Mouse (Mus musculus): Measurements from ENCODE around the gene Krt87. TPM values are rescaled to one million over a fixed set of nuclear protein-coding genes. Genes with fewer than 3 reads are reported as not detected.

The Krt87 gene
- polyA plus RNA-seq, 1 experiment from 2014 or later: 0.32 TPM

GRCm38 (mm10) chr15:101413916-101414635 lies 24.5 kb downstream of the Krt87 start:
- Histone ChIP-seq H3K27ac (no peak overlapping the region), H3K4me3 (no peak overlapping the region), H3K4me1 (no peaks in the 10 kb centered on the region), H3K4me2 (replicated peaks) (no peak overlapping the region), H3K9ac (no peak overlapping the region), H3K36me3 (no peaks in the 10 kb centered on the region), H3K27me3 (replicated peaks) (peaks cover 31% of the 10 kb centered on the region), H3K9me3 (no peaks in the 10 kb centered on the region)
- 56% methylated on average over 7 of the region's 7 CpGs for WGBS
- ATAC-seq (ENCODE audit: low FRiP score, low read depth): no peak

GRCm38 (mm10) chr15:101412188-101412587 lies 26.4 kb downstream of the Krt87 start:
- Histone ChIP-seq H3K9me3 (no peaks in the 10 kb centered on the region), H3K4me2 (replicated peaks) (no peak overlapping the region), H3K27ac (no peak overlapping the region), H3K4me3 (no peak overlapping the region), H3K4me1 (no peaks in the 10 kb centered on the region), H3K9ac (no peak overlapping the region), H3K27me3 (replicated peaks) (peaks cover 31% of the 10 kb centered on the region), H3K36me3 (no peaks in the 10 kb centered on the region)
- ATAC-seq (ENCODE audit: low FRiP score, low read depth): no peak
- 29% methylated on average over 31 of the region's 31 CpGs for WGBS

DNA sequence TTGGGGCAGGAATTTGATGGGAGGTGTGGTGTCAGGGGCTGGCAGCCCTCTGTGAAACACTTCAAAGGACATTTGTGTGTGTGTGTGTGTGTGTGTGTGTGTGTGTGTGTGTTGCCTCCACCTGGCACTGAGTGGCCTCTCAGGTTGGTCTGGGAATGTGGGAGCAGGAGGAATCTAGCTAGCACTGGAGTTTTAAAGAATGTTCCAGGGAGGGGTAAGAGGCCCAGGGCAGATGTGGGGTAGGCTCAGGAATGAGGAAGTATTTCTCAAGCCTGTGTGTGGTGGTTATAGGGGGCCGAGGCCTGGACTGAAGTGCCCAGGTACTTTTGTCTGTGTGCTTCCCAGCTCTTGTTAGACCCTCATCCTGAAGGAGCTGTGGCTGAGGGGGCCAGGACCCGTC lies 27.8 kb downstream of the Krt87 start, which contains the start of gene Krt7:
Krt7 (plus strand) TSS at position 269 of the 400 bp plus-strand sequence.
- 42% methylated on average over 2 of the region's 2 CpGs for WGBS
- no peak within 1 kb of the TSS for H3K27ac ChIP-seq

DNA sequence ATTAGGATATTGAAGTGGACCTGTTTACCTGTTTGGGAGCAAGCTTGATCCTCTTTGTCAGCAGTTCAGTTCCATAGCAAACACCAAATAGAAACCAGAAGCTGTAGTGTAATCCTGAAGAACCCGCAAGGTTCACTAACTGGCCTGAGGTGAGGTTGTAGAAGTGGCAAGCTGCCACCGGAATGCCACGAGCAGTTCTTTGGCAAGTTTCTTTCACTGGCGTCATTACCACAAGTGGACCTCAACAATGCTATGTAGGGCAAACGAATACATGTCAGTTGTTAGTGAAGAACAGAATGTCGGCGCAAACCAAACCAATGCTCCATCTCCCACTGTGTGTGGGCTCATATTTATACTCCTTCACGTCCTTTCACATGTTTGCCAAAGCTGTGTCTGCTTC lies 40.3 kb downstream of the Krt87 start:
- H3K36me3 ChIP-seq: no peaks in the 10 kb centered on the region
- no peak for ATAC-seq (ENCODE audit: low FRiP score, low read depth)
- H3K4me3 ChIP-seq: no peak overlapping the region
- H3K4me1 ChIP-seq: no peaks in the 10 kb centered on the region
- WGBS: 88% methylated on average over 8 of the region's 8 CpGs
- H3K27me3 ChIP-seq (replicated peaks): no peaks in the 10 kb centered on the region
- no peak overlapping the region for H3K27ac ChIP-seq
- H3K4me2 ChIP-seq (replicated peaks): no peak overlapping the region
- no peaks in the 10 kb centered on the region for H3K9me3 ChIP-seq
- H3K9ac ChIP-seq: no peak overlapping the region

More for the DNA sequence above, 27.8 kb downstream of the Krt87 start, which contains the start of gene Krt7:
- Histone ChIP-seq H3K4me1 (no peaks in the 10 kb centered on the region), H3K9ac (no peak within 1 kb of the TSS), H3K9me3 (no peaks in the 10 kb centered on the region), H3K4me3 (no peak within 1 kb of the TSS), H3K27me3 (replicated peaks) (peaks cover 31% of the 10 kb centered on the region), H3K4me2 (replicated peaks) (no peak within 1 kb of the TSS), H3K36me3 (no peaks in the 10 kb centered on the region)
- ATAC-seq (ENCODE audit: low FRiP score, low read depth): no peak

- 91% methylated on average over 2 of the region's 2 CpGs for whole genome bisulfite sequencing
- ATAC-seq (ENCODE audit: low FRiP score, low read depth): no peak
Measured at GRCm38 (mm10) chr15:101397683-101398082, 40.9 kb downstream of the Krt87 start.

GRCm38 (mm10) chr15:101396921-101397320 lies 41.7 kb downstream of the Krt87 start:
- Histone ChIP-seq H3K4me1 (no peaks in the 10 kb centered on the region), H3K27me3 (replicated peaks) (no peaks in the 10 kb centered on the region), H3K9me3 (no peaks in the 10 kb centered on the region), H3K36me3 (no peaks in the 10 kb centered on the region), H3K4me3 (no peak overlapping the region), H3K9ac (no peak overlapping the region), H3K27ac (no peak overlapping the region), H3K4me2 (replicated peaks) (no peak overlapping the region)
- no peak for ATAC-seq (ENCODE audit: low FRiP score, low read depth)
- WGBS: 71% methylated on average over 3 of the region's 3 CpGs

More at GRCm38 (mm10) chr15:101397683-101398082, 40.9 kb downstream of the Krt87 start:
- Histone ChIP-seq H3K9me3 (no peaks in the 10 kb centered on the region), H3K9ac (no peak overlapping the region), H3K4me1 (no peaks in the 10 kb centered on the region), H3K36me3 (no peaks in the 10 kb centered on the region), H3K4me2 (replicated peaks) (no peak overlapping the region), H3K27ac (no peak overlapping the region), H3K4me3 (no peak overlapping the region), H3K27me3 (replicated peaks) (no peaks in the 10 kb centered on the region)

- H3K36me3 ChIP-seq: no peaks in the 10 kb centered on the region
- WGBS: 42% methylated on average over 7 of the region's 7 CpGs
- no peak overlapping the region for H3K4me2 ChIP-seq (replicated peaks)
- no peak for ATAC-seq (ENCODE audit: low FRiP score, low read depth)
- no peaks in the 10 kb centered on the region for H3K27me3 ChIP-seq (replicated peaks)
- H3K9me3 ChIP-seq: no peaks in the 10 kb centered on the region
- no peak overlapping the region for H3K27ac ChIP-seq
- no peak overlapping the region for H3K4me3 ChIP-seq
- no peak overlapping the region for H3K9ac ChIP-seq
- H3K4me1 ChIP-seq: no peaks in the 10 kb centered on the region
Measured at GRCm38 (mm10) chr15:101396466-101396865, 42.1 kb downstream of the Krt87 start.

- Histone ChIP-seq H3K36me3 (no peaks in the 10 kb centered on the region), H3K27me3 (replicated peaks) (no peaks in the 10 kb centered on the region), H3K27ac (no peak overlapping the region), H3K9ac (no peak overlapping the region), H3K4me1 (no peaks in the 10 kb centered on the region), H3K4me2 (replicated peaks) (no peak overlapping the region), H3K9me3 (no peaks in the 10 kb centered on the region), H3K4me3 (no peak overlapping the region)
- no peak for ATAC-seq (ENCODE audit: low FRiP score, low read depth)
- WGBS: 72% methylated on average over 7 of the region's 7 CpGs
Measured at GRCm38 (mm10) chr15:101394908-101395307, 43.7 kb downstream of the Krt87 start.

GRCm38 (mm10) chr15:101392251-101392650 lies 46.4 kb downstream of the Krt87 start:
- Histone ChIP-seq H3K9me3 (no peaks in the 10 kb centered on the region), H3K27ac (no peak overlapping the region), H3K36me3 (no peaks in the 10 kb centered on the region), H3K27me3 (replicated peaks) (no peaks in the 10 kb centered on the region), H3K4me1 (no peaks in the 10 kb centered on the region), H3K9ac (no peak overlapping the region), H3K4me3 (no peak overlapping the region), H3K4me2 (replicated peaks) (no peak overlapping the region)
- ATAC-seq (ENCODE audit: low FRiP score, low read depth): no peak
- 80% methylated on average over 5 of the region's 5 CpGs for WGBS

GRCm38 (mm10) chr15:101390203-101390602 lies 48.4 kb downstream of the Krt87 start:
- 87% methylated on average over 5 of the region's 5 CpGs for WGBS
- Histone ChIP-seq H3K9ac (no peak overlapping the region), H3K9me3 (no peaks in the 10 kb centered on the region), H3K27me3 (replicated peaks) (no peaks in the 10 kb centered on the region), H3K4me3 (no peak overlapping the region), H3K27ac (no peak overlapping the region), H3K36me3 (no peaks in the 10 kb centered on the region), H3K4me1 (no peaks in the 10 kb centered on the region), H3K4me2 (replicated peaks) (no peak overlapping the region)
- ATAC-seq (ENCODE audit: low FRiP score, low read depth): no peak

DNA sequence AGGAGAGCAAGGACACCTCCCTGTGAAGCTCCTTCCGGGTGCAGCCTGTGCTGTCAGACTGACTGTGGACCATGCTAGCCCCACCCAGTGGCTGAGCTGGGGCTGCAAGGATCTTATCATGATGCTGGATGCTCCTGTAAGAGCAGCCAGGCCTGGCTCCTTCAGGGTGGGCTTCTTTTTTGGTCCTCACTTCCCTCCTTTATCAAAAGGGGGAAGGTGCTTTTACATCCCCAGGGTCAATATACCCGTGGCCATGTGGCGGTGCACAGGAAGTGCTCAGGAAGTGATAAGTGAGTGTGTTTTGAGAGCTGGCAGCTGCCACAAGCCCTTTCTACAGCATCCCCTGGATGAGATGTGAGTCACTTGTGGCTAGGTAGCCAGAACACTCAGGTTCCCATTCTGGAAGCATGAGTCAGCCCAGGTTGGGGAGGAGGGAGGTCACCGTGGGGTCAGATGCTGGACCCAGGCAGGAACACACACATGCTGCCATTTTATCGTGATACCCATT lies 50.5 kb downstream of the Krt87 start:
- Histone ChIP-seq H3K9me3 (no peaks in the 10 kb centered on the region), H3K4me3 (no peak overlapping the region), H3K36me3 (no peaks in the 10 kb centered on the region), H3K27ac (no peak overlapping the region), H3K4me1 (no peaks in the 10 kb centered on the region), H3K27me3 (replicated peaks) (no peaks in the 10 kb centered on the region; the same call in 1 of the 2 replicates), H3K9ac (no peak overlapping the region), H3K4me2 (replicated peaks) (no peak overlapping the region)
- ATAC-seq (ENCODE audit: low FRiP score, low read depth): no peak
- 66% methylated on average over 5 of the region's 5 CpGs for WGBS

DNA sequence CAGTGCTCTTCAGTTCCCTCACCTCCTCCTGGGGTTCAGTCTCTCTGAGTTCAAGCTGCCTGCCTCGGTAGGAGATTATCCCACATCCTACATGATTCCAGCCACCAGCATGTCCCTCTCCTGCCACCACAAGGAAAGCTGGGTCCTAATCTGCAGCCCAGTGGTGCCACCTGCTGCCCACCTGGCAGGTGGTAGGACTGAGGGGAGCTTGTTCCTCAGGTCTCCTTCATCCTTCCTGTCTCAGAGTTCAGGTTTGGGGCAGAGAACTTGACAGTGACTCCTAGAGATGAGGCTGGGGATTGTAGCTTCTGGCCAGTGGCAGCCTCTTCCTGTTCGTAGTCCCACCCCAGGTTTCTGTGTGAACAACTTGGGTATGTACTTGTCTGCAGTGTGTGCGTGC lies 51.4 kb downstream of the Krt87 start:
- Histone ChIP-seq H3K9me3 (no peaks in the 10 kb centered on the region), H3K4me3 (no peak overlapping the region), H3K36me3 (no peaks in the 10 kb centered on the region), H3K4me2 (replicated peaks) (no peak overlapping the region), H3K27ac (no peak overlapping the region), H3K4me1 (no peaks in the 10 kb centered on the region), H3K9ac (no peak overlapping the region), H3K27me3 (replicated peaks) (no peaks in the 10 kb centered on the region; the same call in 1 of the 2 replicates)
- WGBS: 74% methylated on average over 3 of the region's 3 CpGs
- no peak for ATAC-seq (ENCODE audit: low FRiP score, low read depth)

DNA sequence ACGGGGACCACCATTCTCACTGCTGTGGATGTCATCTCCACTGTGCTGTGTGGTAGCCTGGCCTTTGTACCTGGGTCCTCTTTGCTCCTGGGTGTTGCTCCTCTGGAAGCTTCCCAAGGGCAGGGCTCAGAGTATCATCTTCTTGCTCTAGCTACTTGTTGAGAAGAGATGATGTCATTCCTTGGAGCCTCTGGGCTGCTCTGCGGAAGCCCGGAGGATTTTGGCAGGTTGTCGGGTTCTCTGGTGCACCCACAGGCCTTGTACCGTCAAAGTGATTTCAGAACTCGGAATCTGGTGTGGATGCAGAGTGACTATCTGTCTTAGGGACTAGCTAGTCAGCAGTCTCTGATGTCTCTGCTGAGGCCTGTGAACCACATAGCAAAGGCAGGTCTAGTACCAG lies 53.5 kb downstream of the Krt87 start:
- Histone ChIP-seq H3K36me3 (no peaks in the 10 kb centered on the region), H3K9ac (no peak overlapping the region), H3K4me1 (no peaks in the 10 kb centered on the region), H3K4me3 (no peak overlapping the region), H3K9me3 (no peaks in the 10 kb centered on the region), H3K27me3 (replicated peaks) (no peaks in the 10 kb centered on the region; the same call in 1 of the 2 replicates), H3K27ac (no peak overlapping the region), H3K4me2 (replicated peaks) (no peak overlapping the region)
- ATAC-seq (ENCODE audit: low FRiP score, low read depth): no peak
- 94% methylated on average over 6 of the region's 6 CpGs for WGBS
